In the genomic region with DNA sequence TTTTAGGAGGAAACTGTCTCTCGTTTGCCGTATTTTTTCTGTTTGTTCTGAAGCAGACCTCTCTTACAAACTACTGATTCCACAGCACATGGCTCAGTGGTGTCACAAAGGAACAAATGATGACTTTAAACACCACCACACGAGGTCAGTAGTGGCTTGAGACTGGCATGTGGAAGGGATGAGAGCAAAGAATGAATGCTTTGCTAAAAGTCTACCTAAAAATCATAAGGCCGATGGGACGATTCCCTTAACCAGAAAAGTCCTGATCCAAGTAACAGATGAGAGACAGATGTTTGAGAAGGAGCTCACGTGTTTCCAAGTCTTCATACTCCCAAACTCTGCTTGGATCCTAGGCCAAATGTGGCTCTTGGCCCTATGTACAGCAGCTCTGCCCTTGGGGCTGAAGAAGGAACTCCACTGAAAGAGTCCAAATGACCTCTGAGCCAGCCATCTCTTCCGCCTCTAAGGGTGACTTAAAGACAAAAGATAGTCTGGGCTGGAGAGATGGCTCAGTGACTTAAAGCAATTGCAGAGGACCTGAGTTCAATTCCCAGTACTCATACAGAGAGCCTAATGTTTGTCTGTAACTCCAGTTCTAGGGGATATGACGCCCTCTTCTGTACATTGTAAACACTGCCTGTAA, we compare ENCODE assay signal across 8 mouse cellular contexts. TPM values are rescaled to one million over a fixed set of nuclear protein-coding genes. Genes with fewer than 3 reads are reported as not detected.
DNase-seq lines count a peak whose midpoint lies in the region; ATAC-seq and TF ChIP-seq lines count a peak whose summit lies in the region.

No protein-coding gene starts in this region.

- H3K27ac ChIP-seq in kidney, adult 2 months (ENCODE audit: insufficient read depth, low read depth, low read length): peak overlapping the region; percentile 80
- H3K27ac ChIP-seq in heart, postnatal 0 days (ENCODE audit: low read depth): peak overlapping the region; percentile 72; the same call in 1 of the 2 replicates

- 27% methylated on average over 8 of the region's 8 CpGs for WGBS in kidney, adult 2 months
- WGBS in heart, postnatal 0 days: 34% methylated on average over 8 of the region's 8 CpGs

- H3K36me3 ChIP-seq in kidney, adult 2 months (ENCODE audit: control insufficient read depth, insufficient read depth, low read length): no peaks in the 10 kb centered on the region; the same call in 1 of the 2 replicates
- H3K36me3 ChIP-seq in heart, postnatal 0 days (replicated peaks; ENCODE audit: control insufficient read depth, insufficient read depth, low read length): peaks cover 36% of the 10 kb centered on the region
- H3K36me3 ChIP-seq in megakaryocyte, embryonic 14.5 days (replicated peaks; ENCODE audit: low read length): peaks cover 37% of the 10 kb centered on the region

- peak overlapping the region; percentile 82 for H3K4me2 ChIP-seq in heart, postnatal 0 days (ENCODE audit: low read depth, low read length)

- no peak for TF ChIP-seq POLR2A in kidney, adult 2 months (IDR thresholded peaks at IDR 0.05; ENCODE audit: low read depth, low read length)

- H3K9ac ChIP-seq in heart, postnatal 0 days (replicated peaks; ENCODE audit: low read depth, low read length): no peak overlapping the region

- intact Hi-C loops in gastrocnemius, postnatal 14 days (cut with DNase I; ENCODE audit: low total_unique reads): no loop called here

- H3K9me3 ChIP-seq in heart, postnatal 0 days (replicated peaks; ENCODE audit: control insufficient read depth, low read length): no peaks in the 10 kb centered on the region
- H3K9me3 ChIP-seq in megakaryocyte, embryonic 14.5 days: no peaks in the 10 kb centered on the region

- TF ChIP-seq EP300 in heart, postnatal 0 days (IDR thresholded peaks at IDR 0.05; ENCODE audit: low read depth): no peak

- ATAC-seq in heart, postnatal 0 days (ENCODE audit: insufficient read depth, low read depth): peak; percentile 50

- H3K4me1 ChIP-seq in kidney, adult 2 months (ENCODE audit: control insufficient read depth, insufficient read depth, low read length): peaks cover 12% of the 10 kb centered on the region
- peaks cover 10% of the 10 kb centered on the region; the same call in 1 of the 2 replicates for H3K4me1 ChIP-seq in heart, postnatal 0 days (ENCODE audit: control insufficient read depth, insufficient read depth)
- H3K4me1 ChIP-seq in megakaryocyte, embryonic 14.5 days: peaks cover 44% of the 10 kb centered on the region

- no peak for DNase-seq in kidney, adult 2 months
- DNase-seq in kidney, postnatal 36 days: no peak
- DNase-seq in ZHBTc4 (ENCODE audit: low read depth, low spot score): peak; percentile 72
- no peak for DNase-seq in heart, postnatal 0 days (ENCODE audit: low spot score)
- DNase-seq in spleen, postnatal 10 days (ENCODE audit: low spot score in 2 of 2): no peak
- no peak for DNase-seq in right cerebral cortex, adult 18-20 months
- no peak for DNase-seq in gastrocnemius, postnatal 14 days

- TF ChIP-seq CTCF in kidney, adult 2 months (conservative IDR thresholded peaks at IDR 0.05; ENCODE audit: insufficient read depth, insufficient read length, low read depth, low read length): no peak; the same call in 1 of the 2 replicates
- TF ChIP-seq CTCF in heart, postnatal 0 days (IDR thresholded peaks at IDR 0.05; ENCODE audit: low read depth): no peak

- peak overlapping the region; percentile 27 for H3K4me3 ChIP-seq in kidney, adult 2 months (ENCODE audit: insufficient read depth, low read depth, low read length)
- peak overlapping the region; percentile 67 for H3K4me3 ChIP-seq in heart, postnatal 0 days (ENCODE audit: low read depth, low read length)
- H3K4me3 ChIP-seq in megakaryocyte, embryonic 14.5 days (replicated peaks): peak overlapping the region; percentile 99

- H3K27me3 ChIP-seq in kidney, adult 2 months (replicated peaks; ENCODE audit: control insufficient read depth, insufficient read depth, low read length): no peaks in the 10 kb centered on the region
- no peaks in the 10 kb centered on the region for H3K27me3 ChIP-seq in heart, postnatal 0 days (ENCODE audit: control insufficient read depth, insufficient read depth, low read length)
- H3K27me3 ChIP-seq in megakaryocyte, embryonic 14.5 days (replicated peaks): no peaks in the 10 kb centered on the region

RNA-seq across cellular contexts. Expression of a gene that starts 13.6 kb away (rescaled TPM):
- 35.3 and 58.4 TPM in 2 replicates for polyA plus RNA-seq in kidney, adult 2 months (2012; rRNA removed)
- 0.58 and 0.76 TPM in 2 replicates for total RNA-seq in heart, postnatal 0 days (2014; rRNA removed; ENCODE audit: low replicate concordance)
- 0.18 and 0.71 TPM in 2 replicates for polyA plus RNA-seq in heart, postnatal 0 days (2015; fragmentation: Nextera tagmentation; extraction: Ambion mirVana)
- polyA plus RNA-seq in megakaryocyte, embryonic 14.5 days (2012; ENCODE audit: insufficient read depth, low replicate concordance): not detected in 2 replicates
- total RNA-seq in gastrocnemius, postnatal 14 days (2021): under 1 TPM; 0.06 to 0.20 TPM

RNA-seq across cellular contexts. Expression of a gene that starts 47.8 kb away (rescaled TPM):
- polyA plus RNA-seq in kidney, adult 2 months (2012; rRNA removed): 25.6 and 30.6 TPM in 2 replicates
- total RNA-seq in heart, postnatal 0 days (2014; rRNA removed; ENCODE audit: low replicate concordance): 22.9 and 23.8 TPM in 2 replicates
- 5.9 and 7.1 TPM in 2 replicates for polyA plus RNA-seq in heart, postnatal 0 days (2015; fragmentation: Nextera tagmentation; extraction: Ambion mirVana)
- polyA plus RNA-seq in megakaryocyte, embryonic 14.5 days (2012; ENCODE audit: insufficient read depth, low replicate concordance): 0.64 and 1.7 TPM in 2 replicates
- total RNA-seq in gastrocnemius, postnatal 14 days (2021): 10 to 100 TPM; 20.3 to 21.2 TPM

RNA-seq across cellular contexts. Expression of a gene that starts 55.5 kb away (rescaled TPM):
- polyA plus RNA-seq in kidney, adult 2 months (2012; rRNA removed): 19.8 and 27.2 TPM in 2 replicates
- total RNA-seq in heart, postnatal 0 days (2014; rRNA removed; ENCODE audit: low replicate concordance): 14.0 and 22.4 TPM in 2 replicates
- 12.8 and 15.6 TPM in 2 replicates for polyA plus RNA-seq in heart, postnatal 0 days (2015; fragmentation: Nextera tagmentation; extraction: Ambion mirVana)
- 2.3 and 8.8 TPM in 2 replicates for polyA plus RNA-seq in megakaryocyte, embryonic 14.5 days (2012; ENCODE audit: insufficient read depth, low replicate concordance)
- total RNA-seq in gastrocnemius, postnatal 14 days (2021): 10 to 100 TPM in 1 of 2 experiments, 1 to 10 TPM in 1; 7.8 to 12.7 TPM

Comparison
In these comparisons a context has a peak if more than half of its experiments do, and no peak if none do; other contexts are left out.
1. H3K4me3 ChIP-seq: peak in every context shown above with its lines; median percentile 99 in megakaryocyte, embryonic 14.5 days; 67 in heart, postnatal 0 days; 27 in kidney, adult 2 months.
2. RNA of a gene that starts 13.6 kb away (polyA plus RNA-seq): 35.3 to 58.4 TPM in kidney, adult 2 months; 0.18 to 0.71 TPM in heart, postnatal 0 days and not detected in megakaryocyte, embryonic 14.5 days; every median in the first group is over 10 times any median in the second.